Mouse (Mus musculus) cerebellum, adult 2 months (tissue): ENCODE data around the gene Slamf7. TPM values are rescaled to one million over a fixed set of nuclear protein-coding genes. Genes with fewer than 3 reads are reported as not detected.

Experiments used
- DNase-seq, 2 experiments: peaks; one replicate each; pipeline ENCODE4 v3.0.0; 2021
- H3K27ac ChIP-seq: fragments of 200-500 bp; 2 replicates; pipeline ENCODE4 v1.5.1; 2012; ENCODE audit warnings: low read length, control low read depth, inconsistent platforms; ENCODE audit not compliant: insufficient read depth
- H3K27me3 ChIP-seq: fragments of 200-500 bp; 2 replicates; pipeline ENCODE4 v1.6.1; 2012; ENCODE audit warnings: inconsistent platforms, mild to moderate bottlenecking, low read length, moderate library complexity; ENCODE audit not compliant: control insufficient read depth, insufficient read depth
- H3K4me1 ChIP-seq: fragments of 200-500 bp; 2 replicates; pipeline ENCODE4 v1.6.1; 2011; ENCODE audit warnings: low read length; ENCODE audit not compliant: control insufficient read depth, insufficient read depth
- H3K4me3 ChIP-seq: fragments of 200-500 bp; replicated peaks from 2 replicates; pipeline ENCODE3; 2011; ENCODE audit warnings: mild to moderate bottlenecking, low read depth, low read length, control low read depth; ENCODE audit not compliant: insufficient read depth
- CTCF ChIP-seq: fragments of 200-500 bp; IDR thresholded peaks from 2 replicates; pipeline ENCODE4 v1.5.1; 2011; ENCODE audit warnings: low read depth, mild to moderate bottlenecking, control low read depth, low read length, moderate library complexity, borderline replicate concordance; ENCODE audit not compliant: insufficient read depth
- POLR2A ChIP-seq: fragments of 200-500 bp; IDR thresholded peaks from 2 replicates; pipeline ENCODE4 v1.6.1; 2011; ENCODE audit warnings: low read length, control low read depth, borderline replicate concordance; ENCODE audit not compliant: insufficient read depth
- WGBS: fragments of 180-500 bp; shearing (Covaris S2); methylation state at CpG from one replicate; pipeline ENCODE4 v1.1.7; 2018; 5-methylcytosine and 5-hydroxymethylcytosine counted together
- polyA plus RNA-seq: library from polyadenylated mRNA; depleted of rRNA; stranded (reverse); fragments of >200 nt; gene quantifications from 2 replicates; pipeline ENCODE4 v1.2.3, GENCODE M21; 2012; rRNA removed

The Slamf7 gene
- polyA plus RNA-seq, 1 experiment = 0.03 TPM

DNA sequence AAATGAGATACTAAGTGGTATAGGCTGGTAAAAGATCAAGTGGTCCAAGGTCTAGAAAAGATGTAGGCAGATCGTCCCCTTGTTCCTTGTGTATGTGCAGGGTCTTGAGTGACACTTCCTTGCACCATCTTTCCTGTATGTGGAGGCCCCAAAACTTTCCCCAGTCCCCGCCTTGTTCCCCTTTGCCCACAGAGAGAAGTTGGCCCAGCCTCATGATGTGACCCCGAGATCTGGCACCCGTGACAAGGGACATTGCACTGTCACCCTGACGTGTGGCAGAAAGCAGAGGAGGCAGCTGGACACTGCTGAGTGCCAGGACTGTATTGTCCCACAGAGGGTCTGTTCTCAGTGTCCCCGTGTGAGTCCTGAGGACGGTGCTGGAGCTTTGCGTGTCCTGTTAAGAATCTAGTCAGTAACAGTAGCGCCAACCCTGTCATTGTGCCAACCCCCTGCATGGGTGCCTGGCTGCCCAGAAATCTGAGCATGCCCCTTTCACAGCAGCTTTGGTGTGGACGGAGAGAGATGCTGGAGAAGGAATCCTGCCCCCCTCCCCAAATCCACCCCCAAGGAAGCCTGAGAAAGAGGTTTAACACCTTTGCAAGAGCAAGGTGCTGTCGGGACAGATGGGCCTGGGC lies 35.8 kb downstream of the Slamf7 start:
- H3K4me3 ChIP-seq = no peak overlapping the region
- H3K4me1 ChIP-seq = peaks cover 5% of the 10 kb centered on the region
- no peaks in the 10 kb centered on the region for H3K27me3 ChIP-seq
- DNase-seq = no peak
- H3K27ac ChIP-seq = no peak overlapping the region
- 21% methylated on average over 11 of the region's 11 CpGs for WGBS
- TF ChIP-seq POLR2A (no peak), CTCF (no peak)

DNA sequence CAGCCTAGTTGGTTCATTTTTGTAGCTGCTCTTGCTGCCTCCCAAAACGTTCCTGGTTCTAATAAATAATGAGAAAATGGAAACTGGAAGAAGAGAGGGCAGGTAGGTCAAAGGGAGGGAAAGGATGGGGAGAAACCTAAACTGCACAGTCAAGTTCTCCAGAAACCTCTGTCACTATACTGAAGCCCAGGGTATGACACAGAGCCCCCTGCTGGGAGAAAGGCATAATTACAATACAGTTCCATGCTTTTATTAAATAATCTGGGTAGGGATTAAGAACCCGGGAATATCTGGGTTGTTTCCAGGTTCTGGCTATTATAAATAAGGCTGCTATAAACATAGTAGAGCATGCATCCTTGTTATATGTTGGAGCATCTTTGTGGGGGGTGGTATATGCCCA lies 38.9 kb downstream of the Slamf7 start:
- DNase-seq = no peak
- H3K27ac ChIP-seq = no peak overlapping the region
- H3K4me3 ChIP-seq = no peak overlapping the region
- H3K4me1 ChIP-seq = peaks cover 5% of the 10 kb centered on the region
- no peaks in the 10 kb centered on the region for H3K27me3 ChIP-seq
- no peak for TF ChIP-seq CTCF
- no peak for TF ChIP-seq POLR2A
- 25% methylated on average over 2 of the region's 2 CpGs for WGBS

DNA sequence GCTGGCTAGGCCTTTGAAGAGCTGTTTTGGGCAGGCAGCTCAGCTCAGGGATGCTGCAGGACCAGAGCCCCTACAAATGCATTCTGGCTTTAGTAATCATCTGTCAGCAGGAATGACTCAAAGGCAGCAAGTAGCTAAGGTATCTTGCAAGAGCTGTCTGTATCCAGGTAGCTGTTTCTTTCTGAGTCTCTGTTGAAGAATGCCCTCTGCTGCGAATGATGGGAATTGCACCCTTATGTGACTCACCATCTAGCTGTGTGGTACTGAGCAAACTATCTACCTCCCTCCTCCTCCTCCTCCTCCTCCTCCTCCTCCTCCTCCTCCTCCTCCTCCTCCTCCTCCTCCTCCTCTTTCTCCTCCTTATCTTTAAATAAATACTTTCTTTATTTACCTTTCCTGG lies 42.1 kb downstream of the Slamf7 start:
- H3K4me3 ChIP-seq = no peak overlapping the region
- WGBS = 45% methylated on average over 1 of the region's 1 CpGs
- H3K27me3 ChIP-seq = no peaks in the 10 kb centered on the region
- no peak overlapping the region for H3K27ac ChIP-seq
- no peaks in the 10 kb centered on the region for H3K4me1 ChIP-seq
- no peak for DNase-seq
- TF ChIP-seq CTCF = no peak
- TF ChIP-seq POLR2A = no peak

DNA sequence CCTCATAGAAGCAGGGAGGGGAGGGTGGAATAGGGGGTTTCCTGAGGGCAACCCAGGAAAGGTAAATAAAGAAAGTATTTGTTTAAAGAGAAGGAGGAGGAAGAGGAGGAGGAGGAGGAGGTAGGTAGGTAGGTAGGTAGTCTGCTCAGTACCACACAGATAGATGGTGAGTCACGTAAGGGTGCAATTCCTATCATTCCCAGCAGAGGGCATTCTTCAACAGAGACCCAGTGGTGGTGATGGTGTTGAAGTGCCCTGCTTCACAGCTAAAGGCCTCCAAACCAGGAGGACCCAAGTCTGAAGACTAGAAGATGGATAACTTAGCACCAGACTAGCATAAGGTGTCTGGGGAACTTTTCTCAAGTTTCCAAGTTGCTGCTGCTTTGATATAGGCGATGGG lies 42.8 kb downstream of the Slamf7 start:
- H3K27me3 ChIP-seq = no peaks in the 10 kb centered on the region
- TF ChIP-seq POLR2A = no peak
- no peak for DNase-seq
- WGBS = 91% methylated on average over 2 of the region's 2 CpGs
- no peak overlapping the region for H3K4me3 ChIP-seq
- no peak overlapping the region for H3K27ac ChIP-seq
- H3K4me1 ChIP-seq = no peaks in the 10 kb centered on the region

DNA sequence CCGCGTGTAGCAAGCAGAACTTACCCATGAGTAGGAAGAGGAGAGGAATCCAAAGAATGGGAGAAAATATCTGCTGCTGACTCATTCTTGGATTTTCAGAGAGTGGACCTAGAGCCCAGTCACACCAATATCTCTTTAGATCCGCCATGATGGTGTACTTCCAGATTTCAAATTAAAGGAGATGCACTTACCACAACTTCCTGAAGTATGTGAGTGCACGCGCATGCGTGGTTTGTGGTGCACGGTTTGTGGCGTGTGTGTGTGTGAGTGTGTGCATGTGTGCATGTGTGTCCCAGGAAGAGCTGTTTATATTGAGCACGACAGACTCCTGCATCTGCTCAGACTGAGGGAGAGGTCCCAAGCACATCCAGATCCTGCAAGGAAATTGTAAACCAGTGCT lies 45.7 kb downstream of the Slamf7 start, which contains the start of gene Ly9:
Gene Ly9 (minus strand): TSS at position 235 of the 400 bp plus-strand sequence.
- Histone ChIP-seq H3K4me1 (no peaks in the 10 kb centered on the region), H3K27me3 (no peaks in the 10 kb centered on the region), H3K27ac (no peak within 1 kb of the TSS), H3K4me3 (no peak within 1 kb of the TSS)
- 87% methylated on average over 9 of the region's 9 CpGs for WGBS
- TF ChIP-seq POLR2A = no peak
- TF ChIP-seq CTCF = no peak
- DNase-seq = no peak

DNA sequence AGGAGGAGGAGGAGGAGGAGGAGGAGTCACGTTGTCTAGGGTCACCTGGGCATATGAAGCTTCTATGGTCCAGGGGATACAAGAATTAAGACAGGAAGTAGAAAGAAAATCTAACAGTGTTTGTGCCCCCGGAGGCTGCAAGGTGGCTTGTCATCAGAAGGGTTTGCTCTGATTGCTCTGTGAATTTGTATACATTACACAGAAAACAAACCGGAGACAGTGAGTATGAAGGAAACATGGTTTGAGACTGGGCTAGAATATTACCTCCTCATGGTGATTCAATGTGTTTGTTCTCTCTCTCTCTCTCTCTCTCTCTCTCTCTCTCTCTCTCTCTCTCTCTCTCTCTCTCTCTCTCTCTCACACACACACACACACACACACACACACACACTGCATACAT lies 46.2 kb downstream of the Slamf7 start:
- H3K4me1 ChIP-seq = no peaks in the 10 kb centered on the region
- no peak for DNase-seq
- H3K4me3 ChIP-seq = no peak overlapping the region
- no peaks in the 10 kb centered on the region for H3K27me3 ChIP-seq
- H3K27ac ChIP-seq = no peak overlapping the region
- no peak for TF ChIP-seq CTCF
- no peak for TF ChIP-seq POLR2A
- 76% methylated on average over 3 of the region's 3 CpGs for WGBS

DNA sequence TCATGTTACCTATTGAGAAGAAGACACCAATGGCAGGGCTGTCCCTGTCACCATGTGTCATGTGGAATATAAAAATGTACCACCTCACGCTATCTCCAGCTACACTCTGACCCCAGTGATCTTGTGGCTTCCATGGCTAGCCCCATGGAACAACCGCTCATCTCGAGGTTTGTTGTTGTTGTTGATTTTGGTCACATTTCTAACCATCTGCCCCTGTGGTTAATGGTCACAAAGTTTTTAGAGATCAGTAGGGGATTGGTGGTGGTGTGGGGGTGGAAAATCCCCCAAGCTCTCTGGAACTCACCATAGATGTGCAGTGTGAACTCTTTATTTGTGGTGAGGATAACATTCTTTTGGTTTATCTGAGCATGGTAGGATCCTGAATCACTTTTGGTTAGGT lies 48.1 kb downstream of the Slamf7 start:
- Histone ChIP-seq H3K27me3 (no peaks in the 10 kb centered on the region), H3K4me3 (no peak overlapping the region), H3K4me1 (no peaks in the 10 kb centered on the region), H3K27ac (no peak overlapping the region)
- TF ChIP-seq POLR2A = no peak
- TF ChIP-seq CTCF = no peak
- no peak for DNase-seq
- 77% methylated on average over 3 of the region's 3 CpGs for WGBS

DNA sequence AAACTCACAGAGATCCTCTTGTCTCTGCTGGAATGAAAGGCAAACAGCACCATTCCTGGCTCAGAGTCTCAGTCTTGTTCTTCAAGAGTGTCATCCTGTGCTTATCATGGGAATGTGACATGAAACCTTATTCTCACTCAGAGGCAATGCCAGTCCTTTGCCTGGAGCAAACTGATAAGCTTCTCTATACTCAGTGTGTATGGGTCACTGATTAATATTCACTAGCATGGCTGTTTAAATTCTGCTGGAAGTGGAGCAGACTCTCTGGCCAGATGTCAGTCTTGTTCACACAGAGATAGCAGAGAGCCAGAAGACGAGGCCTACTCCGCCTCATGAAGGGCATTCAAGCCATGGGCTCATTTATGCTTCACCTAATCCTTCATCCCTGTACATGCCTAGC lies 68.3 kb downstream of the Slamf7 start:
- TF ChIP-seq CTCF (no peak), POLR2A (no peak)
- H3K27me3 ChIP-seq = no peaks in the 10 kb centered on the region
- no peak overlapping the region for H3K4me3 ChIP-seq
- WGBS = 58% methylated on average over 2 of the region's 2 CpGs
- DNase-seq = no peak
- H3K4me1 ChIP-seq = no peaks in the 10 kb centered on the region
- no peak overlapping the region for H3K27ac ChIP-seq

Other genes starting within 250 kb of the Slamf7 start
- gene Usf1, start 241.7 kb downstream of the Slamf7 start, polyA plus RNA-seq = 98.7 and 107 TPM in 2 replicates
- 2.2 and 3.2 TPM in 2 replicates for gene Tstd1, start 234.2 kb downstream of the Slamf7 start, polyA plus RNA-seq
- gene F11r, start 215.5 kb downstream of the Slamf7 start, polyA plus RNA-seq = 8.7 and 10.1 TPM in 2 replicates
- 7.5 and 7.6 TPM in 2 replicates for gene Alyref2, start 149.6 kb downstream of the Slamf7 start, polyA plus RNA-seq
- gene Itln1, start 117.7 kb downstream of the Slamf7 start, polyA plus RNA-seq = not detected in 2 replicates
- gene Cd244a, start 93.8 kb downstream of the Slamf7 start, polyA plus RNA-seq = 0.05 TPM in 1 of 2 replicates, not detected in the other
- gene Ly9, start 45.6 kb downstream of the Slamf7 start, polyA plus RNA-seq = 0.14 and 0.16 TPM in 2 replicates
- gene Cd48, start 29.0 kb upstream of the Slamf7 start, polyA plus RNA-seq = 0.55 and 0.69 TPM in 2 replicates
- gene Slamf1, start 114.1 kb upstream of the Slamf7 start, polyA plus RNA-seq = 0.06 TPM in 1 of 2 replicates, not detected in the other
- 0.90 and 1.0 TPM in 2 replicates for gene Cd84, start 186.7 kb upstream of the Slamf7 start, polyA plus RNA-seq
- gene Gm10521, start 242.6 kb upstream of the Slamf7 start, polyA plus RNA-seq = 0.08 and 0.10 TPM in 2 replicates